Mouse (Mus musculus) megakaryocyte, embryonic 14.5 days (primary cell): Measurements from ENCODE around the gene Casq2.

ENCODE experiments used
- FLI1 ChIP-seq: IDR thresholded peaks from 2 replicates; pipeline ENCODE4 v1.6.1; 2012; ENCODE audit warnings: low read length, inconsistent platforms, mixed read lengths
- GATA1 ChIP-seq: IDR thresholded peaks from 3 replicates; pipeline ENCODE4 v1.6.1; 2012; ENCODE audit warnings: mixed read lengths, low read length, inconsistent platforms, borderline replicate concordance

DNA sequence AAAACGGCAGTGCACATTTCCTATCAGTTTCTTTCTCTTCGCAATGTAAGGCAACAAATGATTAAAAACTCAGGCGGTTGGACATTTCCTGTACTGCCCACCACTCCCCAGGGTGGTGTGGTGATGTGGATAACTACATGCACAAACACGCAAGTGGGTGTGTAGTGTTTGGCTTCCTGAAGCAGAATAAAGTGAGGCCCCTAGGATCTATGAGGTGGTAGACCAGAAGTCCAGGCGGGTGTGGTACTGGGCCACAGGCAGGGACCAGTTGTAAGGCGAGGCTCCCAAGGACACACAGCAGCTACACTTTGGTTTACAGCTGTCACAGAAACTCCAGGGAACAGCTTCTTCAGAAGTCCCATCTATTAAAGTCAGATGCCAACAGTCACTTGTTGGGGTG, 71.4 kb downstream of the Casq2 start:
- TF ChIP-seq GATA1, result no peak
- TF ChIP-seq FLI1, result no peak
